Mouse (Mus musculus) right cerebral cortex, postnatal 10 days (tissue): ENCODE measurements around the gene Tubb4b.

Source experiments
- DNase-seq, 2 experiments: peaks; one replicate each; pipeline ENCODE4 v3.0.0; 2021; ENCODE audit warnings: low spot score in 2 of 2

Tubb4b gene

DNA sequence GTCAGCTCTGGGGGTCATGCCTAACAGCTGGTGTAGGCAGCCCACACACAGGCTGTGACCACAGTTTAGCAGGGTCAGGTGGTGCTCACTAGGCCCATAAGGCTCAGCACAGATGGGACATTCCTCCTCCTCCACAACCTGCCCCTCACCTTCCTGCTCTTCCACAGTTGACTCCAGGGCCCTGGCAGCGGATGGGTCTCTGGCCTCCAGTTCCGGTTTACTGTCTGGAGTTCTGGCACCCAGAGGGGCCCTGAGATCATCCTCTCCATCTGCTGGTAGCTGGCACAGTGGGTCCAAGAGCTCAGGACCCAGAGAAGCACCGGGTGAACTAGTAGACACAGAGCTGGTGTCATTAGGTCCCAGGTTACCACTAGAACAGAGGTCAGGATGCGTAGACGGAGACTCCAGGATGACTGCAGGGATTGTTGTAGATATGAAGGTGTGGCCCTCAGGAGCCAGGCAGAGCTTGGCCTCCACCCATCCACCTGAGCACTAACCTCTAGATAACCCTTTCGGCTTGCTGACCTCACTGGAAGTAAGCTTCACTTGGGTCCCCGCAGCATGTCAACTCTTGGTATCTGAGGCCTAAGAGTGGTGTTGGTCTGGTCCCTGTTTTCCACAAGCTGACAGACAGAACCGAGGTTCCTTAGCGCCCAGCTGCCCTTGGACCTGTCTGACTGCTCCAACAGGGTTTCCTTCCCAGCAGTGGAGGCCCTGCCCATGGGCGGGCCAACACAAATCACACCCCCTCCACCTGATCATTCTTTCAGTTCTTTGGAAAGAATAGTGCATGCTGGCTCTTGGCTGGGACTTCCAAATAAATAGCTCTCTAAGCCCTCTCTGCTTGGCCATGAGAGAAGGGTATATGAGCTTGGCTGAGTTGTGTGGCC, 21.9 kb upstream of the Tubb4b start, which contains the start of gene AL732309.1:
AL732309.1 (minus strand) TSS at position 681 of the 890 bp plus-strand sequence.
- no peak for DNase-seq

GRCm38 (mm10) chr2:25244144-25244543, 19.6 kb upstream of the Tubb4b start:
- DNase-seq, result no peak

- no peak for DNase-seq
These were observed 18.8 kb upstream of the Tubb4b start for GRCm38 (mm10) chr2:25243342-25243741.

GRCm38 (mm10) chr2:25242101-25242506, 17.6 kb upstream of the Tubb4b start, which contains the start of the genes Rnf208 and Cysrt1:
Rnf208 (plus strand) TSS chr2:25242255.
Cysrt1 (minus strand) TSS chr2:25242452.
- peak; percentile 65 for DNase-seq

- DNase-seq, result no peak
These were observed 16.9 kb upstream of the Tubb4b start for GRCm38 (mm10) chr2:25241438-25241775.

DNA sequence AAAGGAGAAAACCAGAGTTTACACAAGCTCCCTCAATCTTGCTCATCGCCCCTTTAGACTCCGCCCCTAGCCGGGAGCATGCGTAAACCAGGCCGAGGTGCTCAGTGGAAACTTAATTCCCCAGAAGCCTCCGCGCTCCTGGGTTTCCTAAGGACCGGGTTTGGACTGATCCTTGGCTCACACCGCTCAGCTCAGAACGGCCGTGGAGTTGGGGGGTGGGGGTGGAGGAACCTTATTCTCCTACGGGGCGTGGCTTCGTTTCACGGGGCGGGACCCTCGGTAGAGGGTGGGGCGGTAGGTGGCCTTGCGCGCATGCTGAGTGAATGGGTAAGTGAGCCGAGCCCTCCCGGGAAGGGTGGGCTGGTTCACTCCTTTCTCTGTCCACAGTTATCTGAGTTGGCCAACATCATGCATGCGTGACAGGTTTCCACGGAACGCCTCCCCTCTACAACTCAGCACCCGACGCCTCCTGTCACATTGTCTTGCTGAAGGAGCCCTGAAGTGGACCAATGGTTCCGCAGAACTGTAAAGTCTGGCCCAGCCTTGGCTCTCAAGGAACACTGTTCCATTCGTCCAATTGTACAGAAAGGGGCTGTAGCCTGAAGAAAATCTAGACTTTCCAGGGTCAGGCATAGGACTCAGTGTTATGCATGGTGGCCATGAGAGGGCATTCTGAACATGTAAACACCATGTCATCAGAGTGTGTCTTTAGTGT, 16.4 kb upstream of the Tubb4b start:
- peak; percentile 82 to 84 for DNase-seq

- DNase-seq, result no peak
These were observed 15.8 kb upstream of the Tubb4b start for GRCm38 (mm10) chr2:25240310-25240709.

DNA sequence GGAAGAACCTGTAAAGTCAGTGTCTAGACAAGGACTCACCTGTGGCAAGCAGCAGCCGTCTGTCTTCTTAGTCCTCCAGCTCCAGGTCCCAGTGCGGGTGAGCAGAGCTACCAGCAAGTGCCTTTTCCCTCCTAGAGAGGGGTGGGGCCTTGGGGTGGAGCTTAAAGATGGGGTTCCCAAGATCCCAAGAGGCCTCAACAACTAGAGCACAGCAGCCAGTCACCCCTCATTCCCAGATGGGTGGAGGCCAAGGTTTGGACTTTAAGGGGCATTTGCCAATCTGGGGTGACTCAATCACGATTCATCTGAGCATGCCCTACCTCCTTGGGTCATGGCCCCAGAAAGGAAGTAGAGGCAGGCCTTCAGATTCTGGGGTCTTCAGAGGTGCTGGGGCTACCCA, 15.3 kb upstream of the Tubb4b start:
- DNase-seq, result no peak

DNA sequence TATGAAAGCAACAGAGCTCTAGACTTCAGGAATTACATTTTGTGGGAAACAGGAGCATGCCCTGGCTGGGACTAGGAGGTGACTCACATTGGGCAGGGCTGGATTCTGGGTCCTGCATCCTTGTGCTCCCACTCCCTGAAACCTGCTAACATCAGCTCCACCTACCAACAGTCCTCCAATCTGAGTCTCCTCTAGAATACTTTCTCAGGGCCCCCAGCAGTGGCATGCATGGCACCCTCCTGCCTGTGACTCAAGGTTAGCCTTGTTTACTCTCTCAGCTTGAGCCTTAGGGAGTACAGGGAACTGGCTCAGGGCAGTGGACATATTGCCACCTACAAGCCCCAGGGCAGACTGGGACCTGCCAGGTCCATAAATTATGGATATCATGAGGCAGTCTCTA, 13.6 kb upstream of the Tubb4b start:
- DNase-seq, result no peak

DNA sequence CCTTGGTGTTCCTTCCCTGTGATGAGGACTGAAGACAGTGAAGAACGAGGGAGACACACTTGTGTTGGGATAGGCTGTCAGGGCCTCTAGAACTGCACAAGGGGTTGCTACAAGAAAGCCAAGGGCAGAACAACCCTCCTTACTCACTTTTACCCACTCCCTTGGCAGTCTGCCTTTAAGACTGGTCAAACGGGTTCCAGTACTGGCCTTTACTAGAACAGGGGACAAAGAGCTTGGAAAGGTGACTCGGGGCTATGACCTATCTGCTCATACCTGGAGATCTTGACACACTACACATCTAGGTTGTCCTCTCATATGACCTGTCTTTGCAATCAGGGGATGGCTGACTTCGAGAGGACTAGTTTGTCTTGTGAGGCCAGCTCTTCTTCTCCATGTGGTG, 13.0 kb upstream of the Tubb4b start:
- DNase-seq, result no peak

GRCm38 (mm10) chr2:25236614-25237013, 12.1 kb upstream of the Tubb4b start, which contains the start of gene Rnf224:
Rnf224 (minus strand) TSS chr2:25236787.
- DNase-seq, result no peak

GRCm38 (mm10) chr2:25234551-25235220, 10.2 kb upstream of the Tubb4b start:
- DNase-seq, result no peak

- no peak for DNase-seq
These were observed 9.5 kb upstream of the Tubb4b start, which contains the start of gene Slc34a3 for GRCm38 (mm10) chr2:25234050-25234449. Slc34a3 (minus strand) TSS chr2:25234364.

GRCm38 (mm10) chr2:25233421-25233820, 8.9 kb upstream of the Tubb4b start:
- DNase-seq, result no peak

DNA sequence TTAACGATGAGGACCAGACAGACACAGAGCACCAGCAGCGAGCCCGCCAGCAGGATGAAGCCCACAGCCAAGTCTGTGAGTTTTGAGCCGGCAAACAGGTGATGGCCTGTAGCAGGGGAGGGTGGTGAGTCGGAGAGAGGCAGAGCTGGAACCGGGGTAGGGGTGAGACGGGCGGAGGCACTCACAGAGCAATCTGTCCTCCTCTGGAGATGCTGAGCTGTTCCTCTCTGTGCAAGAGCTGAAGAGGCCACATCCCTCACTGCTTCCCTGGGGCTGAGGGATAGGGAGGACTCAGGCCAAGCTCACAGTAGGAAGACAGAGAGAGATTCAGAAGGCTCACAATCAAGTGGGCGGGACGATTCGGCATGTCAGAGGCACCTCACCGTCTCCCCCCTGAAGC, 6.5 kb upstream of the Tubb4b start:
- DNase-seq, result no peak

DNA sequence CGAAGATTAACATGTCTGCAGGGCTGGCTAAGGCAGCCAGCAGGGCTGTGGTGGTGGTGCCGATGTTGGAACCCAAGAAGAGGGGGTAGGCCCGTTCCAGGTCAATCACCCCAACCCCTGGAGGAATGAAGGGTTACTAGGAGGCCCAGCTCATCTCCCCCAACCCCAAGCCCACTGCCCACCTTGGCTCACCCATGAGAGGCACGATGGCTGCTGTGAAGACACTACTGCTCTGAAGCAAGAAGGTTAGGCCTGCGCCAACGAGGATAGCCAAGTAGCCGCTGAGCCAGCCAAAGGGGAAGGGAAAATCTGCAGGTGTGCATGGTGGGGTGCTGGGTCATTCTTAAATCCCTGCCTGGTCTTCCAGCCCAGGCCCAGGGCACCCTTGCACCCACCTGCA, 6.1 kb upstream of the Tubb4b start:
- no peak for DNase-seq

DNA sequence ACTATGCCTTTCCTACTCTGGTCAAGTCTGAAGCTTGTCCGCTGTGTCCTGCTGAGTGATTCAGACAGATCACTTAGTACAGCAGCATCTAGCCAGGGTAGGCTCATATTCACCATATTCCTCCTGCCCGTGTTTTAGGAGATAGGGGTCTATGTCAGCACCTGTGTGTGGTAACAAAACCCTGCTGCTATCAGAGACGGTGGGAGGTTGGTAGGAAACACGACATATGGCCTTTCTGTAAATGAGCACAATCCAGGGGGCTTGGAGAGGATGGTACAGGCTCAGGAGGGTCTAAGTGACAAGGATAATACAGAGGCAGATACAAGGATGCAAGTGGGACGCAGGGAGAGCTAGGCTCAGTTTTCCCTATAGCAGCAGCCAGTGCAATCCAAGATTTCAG, 5.1 kb upstream of the Tubb4b start:
- no peak for DNase-seq

DNA sequence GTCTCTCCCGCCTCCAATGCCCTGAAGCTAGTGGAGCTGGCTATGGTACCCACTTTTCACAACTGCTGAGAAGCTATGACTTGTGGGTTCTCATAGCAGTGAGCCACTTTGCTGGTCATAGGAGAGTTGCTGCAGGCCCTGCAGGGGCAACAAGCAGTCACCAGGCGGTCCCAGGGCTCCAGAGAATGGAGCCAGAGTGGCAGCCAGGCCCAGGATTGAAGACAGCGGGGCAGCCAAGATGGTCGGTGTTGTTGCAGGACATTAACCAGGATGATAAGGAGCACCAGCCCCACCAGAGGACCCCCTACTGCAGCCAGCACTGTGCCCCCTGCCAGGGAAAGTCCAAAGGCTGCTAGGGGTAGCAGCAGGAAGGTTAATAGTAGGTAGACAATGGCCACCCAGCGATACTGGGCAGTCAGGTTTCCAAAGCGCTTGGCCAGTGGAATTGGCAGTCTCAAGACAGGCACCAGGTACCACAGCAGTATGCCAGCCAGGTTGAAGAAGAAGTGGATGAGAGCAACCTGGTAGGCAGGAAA, 4.6 kb upstream of the Tubb4b start:
- no peak for DNase-seq

DNA sequence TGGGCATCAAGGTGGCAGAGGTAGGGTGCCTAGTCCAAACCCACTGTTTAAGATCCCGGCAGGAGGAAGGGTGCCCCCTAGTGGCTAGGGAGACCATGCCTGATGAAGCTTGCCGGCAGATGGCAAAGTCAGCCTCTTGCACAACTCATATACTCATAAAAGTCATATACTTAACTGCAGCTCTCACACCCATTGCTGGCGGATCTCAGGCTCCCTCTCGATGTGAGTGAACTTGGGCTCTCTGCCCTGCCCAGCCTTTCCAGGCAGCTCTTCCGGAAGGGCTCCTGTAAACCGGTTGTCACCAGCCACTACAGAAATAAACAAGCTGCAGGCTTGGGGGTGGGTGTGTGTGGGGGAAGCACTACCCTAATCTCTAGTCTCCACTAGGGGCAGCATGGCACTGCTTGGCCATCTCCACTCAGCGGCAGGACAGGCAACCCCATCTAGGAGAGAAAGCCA, 4.0 kb upstream of the Tubb4b start:
- DNase-seq, result peak; percentile 88

DNA sequence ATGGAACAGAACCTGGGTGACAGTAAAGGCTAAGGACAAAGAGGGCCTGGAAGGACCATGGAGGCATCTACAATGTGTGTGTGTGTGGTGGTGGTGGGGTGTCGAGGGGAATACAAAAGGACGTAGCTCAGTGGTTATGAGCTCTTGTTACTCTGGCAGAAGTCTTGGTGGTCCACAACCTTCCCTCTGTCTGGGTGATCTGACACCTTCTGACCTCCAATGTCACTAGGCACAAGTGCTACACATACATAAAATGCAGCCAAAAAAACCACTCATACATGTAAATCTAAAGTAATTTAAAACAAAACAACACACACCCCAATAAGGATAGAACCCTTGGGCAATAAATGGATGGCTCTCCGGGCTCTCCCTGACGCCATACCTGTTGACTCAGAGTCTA, 2.9 kb upstream of the Tubb4b start:
- DNase-seq, result no peak

- peak; percentile 77 to 84 for DNase-seq
These were observed 2.4 kb upstream of the Tubb4b start for GRCm38 (mm10) chr2:25226864-25227263.
